Mouse (Mus musculus) hindbrain, embryonic 10.5 days (tissue): ENCODE measurements around the gene Etnk2. TPM values are rescaled to one million over a fixed set of nuclear protein-coding genes. Genes with fewer than 3 reads are reported as not detected.

Source experiments
- DNase-seq: peaks from one replicate; pipeline ENCODE4 v3.0.0-alpha.2; 2017; ENCODE audit warnings: low spot score
- H3K27ac ChIP-seq: fragments of 300-500 bp; sonication (generic); 2 replicates; pipeline ENCODE4 v1.5.1; 2016; ENCODE audit warnings: mild to moderate bottlenecking, moderate library complexity
- H3K27me3 ChIP-seq: fragments of 300-500 bp; sonication (generic); 2 replicates; pipeline ENCODE4 v1.6.1; 2016; ENCODE audit warnings: mild to moderate bottlenecking; ENCODE audit not compliant: poor library complexity, insufficient read depth, severe bottlenecking
- H3K36me3 ChIP-seq: fragments of 300-500 bp; sonication (generic); 2 replicates; pipeline ENCODE4 v1.6.1; 2016; ENCODE audit warnings: mild to moderate bottlenecking, moderate library complexity
- H3K4me1 ChIP-seq: fragments of 300-500 bp; sonication (generic); replicated peaks from 2 replicates; pipeline ENCODE4 v1.6.1; 2016; ENCODE audit warnings: mild to moderate bottlenecking
- H3K4me3 ChIP-seq: fragments of 300-500 bp; sonication (generic); 2 replicates; pipeline ENCODE4 v1.5.1; 2016; ENCODE audit warnings: mild to moderate bottlenecking, moderate library complexity
- H3K9me3 ChIP-seq: fragments of 300-500 bp; sonication (generic); 2 replicates; pipeline ENCODE4 v1.6.1; 2016; ENCODE audit warnings: mild to moderate bottlenecking, moderate library complexity
- WGBS: fragments of 180-500 bp; shearing (Covaris S2); methylation state at CpG from one replicate; pipeline ENCODE4 v1.1.7; 2016; 5-methylcytosine and 5-hydroxymethylcytosine counted together
- polyA plus RNA-seq: library from polyadenylated mRNA; unstranded; fragments of >200 nt; fragmentation: Nextera tagmentation; extraction: Ambion mirVana; gene quantifications from 2 replicates; pipeline ENCODE4 v1.2.1, GENCODE M21; 2016

Etnk2 gene
- polyA plus RNA-seq, 1 experiment from 2014 or later = 4.1 TPM

GRCm38 (mm10) chr1:133375696-133376346 is 12.4 kb downstream of the Etnk2 start:
- Histone ChIP-seq H3K36me3 (no peaks in the 10 kb centered on the region), H3K4me3 (no peak overlapping the region), H3K27me3 (no peaks in the 10 kb centered on the region), H3K27ac (peak overlapping the region; percentile 45), H3K9me3 (0 out of 2 replicates have a peak, but pooled peaks cover 3% of the 10 kb centered on the region), H3K4me1 (peaks cover 51% of the 10 kb centered on the region)
- DNase-seq = no peak
- 71% methylated on average over 10 of the region's 10 CpGs for WGBS

DNA sequence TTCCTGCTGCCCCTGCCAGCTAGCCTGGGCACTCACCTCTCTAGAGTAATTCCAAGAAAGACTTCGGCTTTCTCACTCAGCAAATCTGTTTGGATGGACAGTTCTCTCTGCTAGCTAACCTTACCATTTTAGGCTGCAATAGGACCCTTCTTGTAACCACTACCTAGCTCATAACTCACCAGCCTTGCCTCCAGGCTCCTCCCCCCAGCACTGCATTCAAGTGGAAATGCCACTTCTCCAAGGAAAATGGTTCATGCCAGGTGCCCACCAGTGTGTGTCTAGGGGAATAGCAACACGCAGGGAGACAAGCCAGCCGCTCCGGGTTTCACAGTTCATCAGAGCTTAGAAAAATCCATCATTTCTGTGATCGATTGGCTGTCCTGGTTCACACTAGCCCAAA is 14.2 kb downstream of the Etnk2 start:
- Histone ChIP-seq H3K4me1 (peaks cover 43% of the 10 kb centered on the region), H3K9me3 (0 out of 2 replicates have a peak, but pooled peaks cover 3% of the 10 kb centered on the region), H3K4me3 (no peak overlapping the region), H3K27me3 (no peaks in the 10 kb centered on the region), H3K27ac (no peak overlapping the region), H3K36me3 (peaks cover 8% of the 10 kb centered on the region; the same call in 1 of the 2 replicates)
- WGBS = 92% methylated on average over 5 of the region's 5 CpGs
- DNase-seq = no peak

- no peaks in the 10 kb centered on the region for H3K27me3 ChIP-seq
- H3K4me1 ChIP-seq = peaks cover 49% of the 10 kb centered on the region
- H3K36me3 ChIP-seq = peaks cover 26% of the 10 kb centered on the region
- H3K27ac ChIP-seq = peak overlapping the region; percentile 24
- DNase-seq = no peak
- no peak overlapping the region for H3K4me3 ChIP-seq
- H3K9me3 ChIP-seq = 0 out of 2 replicates have a peak, but pooled peaks cover 3% of the 10 kb centered on the region
- WGBS = 58% methylated on average over 10 of the region's 10 CpGs
These were observed 16.0 kb downstream of the Etnk2 start for GRCm38 (mm10) chr1:133379254-133379985.

- WGBS = 72% methylated on average over 3 of the region's 3 CpGs
- peak overlapping the region; percentile 24; the same call in 1 of the 2 replicates for H3K27ac ChIP-seq
- H3K36me3 ChIP-seq = peaks cover 32% of the 10 kb centered on the region
- H3K9me3 ChIP-seq = 0 out of 2 replicates have a peak, but pooled peaks cover 3% of the 10 kb centered on the region
- no peak overlapping the region for H3K4me3 ChIP-seq
- no peak for DNase-seq
- H3K4me1 ChIP-seq = peaks cover 49% of the 10 kb centered on the region
- no peaks in the 10 kb centered on the region for H3K27me3 ChIP-seq
These were observed 16.6 kb downstream of the Etnk2 start for GRCm38 (mm10) chr1:133379986-133380320.

DNA sequence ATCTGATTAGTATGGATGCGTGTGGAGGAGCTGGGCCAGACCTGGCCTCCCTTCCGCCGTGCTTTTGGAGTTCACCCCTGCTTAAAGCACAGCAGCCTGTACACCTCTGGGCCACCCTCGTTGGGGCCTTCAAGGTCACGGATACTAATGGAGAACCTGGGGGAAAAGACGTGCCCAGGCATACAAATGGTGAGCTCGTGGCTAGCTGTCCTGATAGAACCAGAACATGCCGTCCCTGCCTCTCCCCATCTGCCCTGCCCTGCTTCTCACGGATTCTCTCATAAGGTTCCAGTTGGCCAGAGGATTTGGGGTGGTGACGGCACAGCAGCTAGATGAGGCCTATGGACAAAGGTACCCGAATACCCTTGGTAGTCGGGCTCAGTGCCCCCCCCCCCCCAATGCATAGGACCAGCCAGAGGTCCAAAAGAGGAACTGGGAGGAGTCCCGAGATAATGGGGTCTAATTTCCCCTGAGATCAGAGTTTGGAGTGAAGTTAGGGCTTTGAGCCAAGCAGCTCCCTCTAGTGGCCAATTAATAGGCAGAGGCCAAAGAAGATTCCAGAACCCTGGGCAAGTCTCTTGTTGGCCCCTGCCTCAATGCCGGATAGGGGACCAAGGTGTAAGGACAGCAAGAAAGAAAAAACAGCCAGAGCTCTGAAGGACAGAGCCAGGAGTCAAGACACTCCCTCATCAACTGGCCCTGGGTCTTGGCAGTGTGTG is 17.1 kb downstream of the Etnk2 start:
- WGBS = 77% methylated on average over 14 of the region's 14 CpGs
- peaks cover 37% of the 10 kb centered on the region for H3K36me3 ChIP-seq
- H3K27me3 ChIP-seq = no peaks in the 10 kb centered on the region
- DNase-seq = peak; percentile 33
- no peak overlapping the region for H3K27ac ChIP-seq
- 0 out of 2 replicates have a peak, but pooled peaks cover 3% of the 10 kb centered on the region for H3K9me3 ChIP-seq
- H3K4me1 ChIP-seq = peaks cover 53% of the 10 kb centered on the region
- no peak overlapping the region for H3K4me3 ChIP-seq

- H3K27me3 ChIP-seq = no peaks in the 10 kb centered on the region
- 8% methylated on average over 9 of the region's 9 CpGs for WGBS
- peaks cover 55% of the 10 kb centered on the region for H3K4me1 ChIP-seq
- 0 out of 2 replicates have a peak, but pooled peaks cover 3% of the 10 kb centered on the region for H3K9me3 ChIP-seq
- H3K27ac ChIP-seq = peak overlapping the region; percentile 84
- DNase-seq = peak; percentile 89
- H3K36me3 ChIP-seq = peaks cover 52% of the 10 kb centered on the region
- H3K4me3 ChIP-seq = no peak overlapping the region
These were observed 18.6 kb downstream of the Etnk2 start for GRCm38 (mm10) chr1:133382008-133382407.

GRCm38 (mm10) chr1:133382552-133383155 is 19.3 kb downstream of the Etnk2 start:
- DNase-seq = no peak
- 51% methylated on average over 12 of the region's 12 CpGs for WGBS
- H3K27ac ChIP-seq = peak overlapping the region; percentile 84
- H3K9me3 ChIP-seq = no peaks in the 10 kb centered on the region
- H3K27me3 ChIP-seq = no peaks in the 10 kb centered on the region
- no peak overlapping the region for H3K4me3 ChIP-seq
- peaks cover 59% of the 10 kb centered on the region for H3K36me3 ChIP-seq
- peaks cover 61% of the 10 kb centered on the region for H3K4me1 ChIP-seq

DNA sequence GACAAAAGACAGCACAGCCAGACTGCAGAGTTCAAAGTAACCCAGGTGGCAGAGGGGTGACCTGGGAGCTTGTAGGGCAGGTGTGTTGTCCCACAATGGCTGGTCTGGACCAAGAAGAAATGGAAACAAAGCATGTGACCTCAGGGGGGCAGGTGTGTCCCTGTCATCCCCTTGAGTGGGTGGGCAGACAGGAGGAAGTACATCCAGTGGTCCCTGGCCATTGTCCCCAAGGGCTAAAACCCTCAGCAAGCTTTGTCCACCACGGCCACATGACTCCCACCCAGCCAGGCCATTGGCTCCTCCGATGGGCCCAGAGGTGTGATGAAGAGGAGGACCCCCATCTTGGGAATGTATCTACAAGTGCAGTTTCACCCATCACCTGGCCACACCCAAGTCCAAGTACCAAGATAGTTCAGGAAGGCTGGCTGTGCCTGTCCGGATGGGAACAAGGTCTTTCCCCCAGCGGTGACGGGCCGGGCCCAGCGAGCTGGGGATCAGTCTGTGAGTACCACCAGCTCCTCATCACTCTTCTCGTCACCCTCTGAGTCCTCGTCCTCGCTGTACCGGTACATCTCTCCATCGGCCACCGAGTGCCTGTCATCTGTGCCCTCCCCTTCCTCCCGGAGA is 19.9 kb downstream of the Etnk2 start:
- no peak overlapping the region for H3K4me3 ChIP-seq
- 92% methylated on average over 14 of the region's 14 CpGs for WGBS
- H3K27ac ChIP-seq = peak overlapping the region; percentile 84
- H3K27me3 ChIP-seq = peaks cover 2% of the 10 kb centered on the region; the same call in 1 of the 2 replicates
- H3K9me3 ChIP-seq = no peaks in the 10 kb centered on the region
- H3K36me3 ChIP-seq = peaks cover 65% of the 10 kb centered on the region
- no peak for DNase-seq
- peaks cover 65% of the 10 kb centered on the region for H3K4me1 ChIP-seq

GRCm38 (mm10) chr1:133385506-133385905 is 22.1 kb downstream of the Etnk2 start:
- peak; percentile 85 for DNase-seq
- Histone ChIP-seq H3K9me3 (no peaks in the 10 kb centered on the region), H3K4me1 (peaks cover 60% of the 10 kb centered on the region), H3K4me3 (no peak overlapping the region), H3K27ac (peak overlapping the region; percentile 84), H3K36me3 (peaks cover 87% of the 10 kb centered on the region), H3K27me3 (peaks cover 5% of the 10 kb centered on the region; the same call in 1 of the 2 replicates)
- 41% methylated on average over 9 of the region's 9 CpGs for WGBS

- Histone ChIP-seq H3K36me3 (peaks cover 93% of the 10 kb centered on the region), H3K27ac (peak overlapping the region; percentile 84), H3K4me3 (no peak overlapping the region)
These were observed 22.8 kb downstream of the Etnk2 start for GRCm38 (mm10) chr1:133386209-133386608.

GRCm38 (mm10) chr1:133387539-133388268 is 24.3 kb downstream of the Etnk2 start:
- Histone ChIP-seq H3K9me3 (peaks cover 12% of the 10 kb centered on the region; the same call in 1 of the 2 replicates), H3K27ac (peak overlapping the region; percentile 84), H3K27me3 (peaks cover 5% of the 10 kb centered on the region; the same call in 1 of the 2 replicates), H3K4me3 (no peak overlapping the region), H3K36me3 (peaks cover 100% of the 10 kb centered on the region), H3K4me1 (peaks cover 51% of the 10 kb centered on the region)
- no peak for DNase-seq
- 69% methylated on average over 19 of the region's 19 CpGs for WGBS

More at GRCm38 (mm10) chr1:133386209-133386608, 22.8 kb downstream of the Etnk2 start:
- no peaks in the 10 kb centered on the region for H3K9me3 ChIP-seq
- peaks cover 57% of the 10 kb centered on the region for H3K4me1 ChIP-seq
- no peak for DNase-seq
- H3K27me3 ChIP-seq = peaks cover 5% of the 10 kb centered on the region; the same call in 1 of the 2 replicates
- 40% methylated on average over 11 of the region's 11 CpGs for WGBS
